Mouse (Mus musculus): ENCODE data around the gene Krt23. TPM values are rescaled to one million over a fixed set of nuclear protein-coding genes. Genes with fewer than 3 reads are reported as not detected.

The Krt23 gene
- polyA plus RNA-seq, 1 experiment from 2014 or later = 0.10 TPM

DNA sequence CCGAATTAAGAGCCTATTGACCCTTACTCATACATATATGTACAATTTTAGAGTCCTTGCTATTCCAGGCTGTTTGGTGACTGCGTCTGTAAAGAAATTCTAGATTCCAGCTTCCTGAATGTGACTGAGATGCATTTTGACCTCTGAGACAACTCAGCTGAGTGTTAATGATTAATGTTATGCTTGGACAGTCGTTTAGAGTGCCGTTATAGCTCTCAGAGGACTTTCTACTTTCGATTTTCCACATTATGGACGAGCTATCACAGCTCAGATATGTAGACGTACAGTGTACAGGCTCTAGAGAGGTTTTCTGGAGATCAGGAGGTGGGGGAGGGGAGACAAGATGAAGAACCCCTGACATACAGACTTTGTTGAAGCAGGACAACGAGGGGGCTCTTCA, 51.7 kb downstream of the Krt23 start:
- no peak overlapping the region for H3K4me3 ChIP-seq
- no peak overlapping the region for H3K4me2 ChIP-seq
- H3K9ac ChIP-seq = no peak overlapping the region
- no peak overlapping the region for H3K27ac ChIP-seq
- H3K27me3 ChIP-seq = no peaks in the 10 kb centered on the region
- WGBS = 72% methylated on average over 8 of the region's 8 CpGs
- no peaks in the 10 kb centered on the region for H3K4me1 ChIP-seq (replicated peaks)
- no peaks in the 10 kb centered on the region for H3K36me3 ChIP-seq
- ATAC-seq (ENCODE audit: low FRiP score) = no peak
- H3K9me3 ChIP-seq = no peaks in the 10 kb centered on the region

GRCm38 (mm10) chr11:99439465-99439864, 53.5 kb downstream of the Krt23 start:
- H3K9ac ChIP-seq = no peak overlapping the region
- no peaks in the 10 kb centered on the region for H3K4me1 ChIP-seq (replicated peaks)
- 80% methylated on average over 10 of the region's 10 CpGs for WGBS
- ATAC-seq (ENCODE audit: low FRiP score) = no peak
- no peak overlapping the region for H3K4me3 ChIP-seq
- H3K36me3 ChIP-seq = no peaks in the 10 kb centered on the region
- no peak overlapping the region for H3K4me2 ChIP-seq
- no peak overlapping the region for H3K27ac ChIP-seq
- H3K27me3 ChIP-seq = no peaks in the 10 kb centered on the region
- no peaks in the 10 kb centered on the region for H3K9me3 ChIP-seq

DNA sequence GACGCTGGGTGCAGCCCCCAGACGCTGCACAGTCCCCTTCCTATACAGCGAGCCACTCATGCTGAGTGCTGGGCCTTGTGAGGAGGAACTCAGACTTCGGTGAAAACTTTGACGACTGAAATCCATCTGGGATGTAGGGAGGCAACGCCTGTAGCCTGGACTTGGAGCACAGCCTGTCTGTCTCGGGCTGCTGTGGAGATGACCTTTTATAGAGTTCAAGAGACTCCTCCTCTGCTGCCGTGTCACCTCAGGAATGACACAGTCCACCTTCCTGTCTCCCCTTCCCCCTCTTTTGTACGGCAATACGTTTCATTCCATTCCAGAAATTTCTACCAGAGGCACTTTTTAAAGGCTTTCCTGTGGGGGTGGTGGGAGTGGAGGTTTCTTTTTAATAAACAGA, 55.0 kb downstream of the Krt23 start, which contains the start of gene Krt20:
TSS of gene Krt20 (minus strand) at position 179 of the 400 bp plus-strand sequence.
- H3K4me3 ChIP-seq = no peak within 1 kb of the TSS
- no peaks in the 10 kb centered on the region for H3K36me3 ChIP-seq
- H3K27ac ChIP-seq = no peak within 1 kb of the TSS
- no peak within 1 kb of the TSS for H3K4me2 ChIP-seq
- H3K27me3 ChIP-seq = no peaks in the 10 kb centered on the region
- H3K9ac ChIP-seq = no peak within 1 kb of the TSS
- H3K4me1 ChIP-seq (replicated peaks) = no peaks in the 10 kb centered on the region
- 65% methylated on average over 10 of the region's 10 CpGs for WGBS
- no peak for ATAC-seq (ENCODE audit: low FRiP score)
- no peaks in the 10 kb centered on the region for H3K9me3 ChIP-seq

DNA sequence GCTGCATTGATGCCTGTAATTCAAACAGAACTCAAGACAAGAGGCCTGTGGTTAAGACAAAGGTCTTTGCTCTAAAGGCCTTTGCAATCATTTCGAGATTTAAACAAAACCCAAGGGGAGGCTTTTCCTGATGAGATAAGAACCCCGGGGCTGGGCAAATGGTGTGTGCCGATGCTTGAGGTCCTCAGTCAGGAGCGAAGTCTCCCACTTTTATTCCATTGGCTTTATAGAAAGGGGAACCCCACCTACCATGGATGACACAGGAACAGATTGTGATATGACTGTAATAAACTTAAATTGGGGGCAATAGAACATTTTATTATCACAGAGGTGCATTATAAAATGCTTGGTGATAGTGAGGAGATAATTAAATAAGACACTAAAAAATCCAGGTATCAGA, 56.3 kb downstream of the Krt23 start:
- Histone ChIP-seq H3K9me3 (no peaks in the 10 kb centered on the region), H3K27me3 (no peaks in the 10 kb centered on the region), H3K4me3 (no peak overlapping the region), H3K4me1 (replicated peaks) (no peaks in the 10 kb centered on the region), H3K4me2 (no peak overlapping the region), H3K36me3 (no peaks in the 10 kb centered on the region), H3K9ac (no peak overlapping the region), H3K27ac (no peak overlapping the region)
- ATAC-seq (ENCODE audit: low FRiP score) = no peak
- 78% methylated on average over 4 of the region's 4 CpGs for WGBS

GRCm38 (mm10) chr11:99430670-99431069, 62.3 kb downstream of the Krt23 start:
- no peak overlapping the region for H3K4me2 ChIP-seq
- WGBS = 49% methylated on average over 12 of the region's 12 CpGs

More at GRCm38 (mm10) chr11:99430670-99431069, 62.3 kb downstream of the Krt23 start:
- H3K9ac ChIP-seq = no peak overlapping the region
- H3K27ac ChIP-seq = no peak overlapping the region; the same call in 1 of the 2 replicates
- H3K27me3 ChIP-seq = no peaks in the 10 kb centered on the region
- peaks cover 12% of the 10 kb centered on the region for H3K4me1 ChIP-seq (replicated peaks)
- no peak overlapping the region for H3K4me3 ChIP-seq
- no peaks in the 10 kb centered on the region for H3K9me3 ChIP-seq
- no peak for ATAC-seq (ENCODE audit: low FRiP score)
- no peaks in the 10 kb centered on the region for H3K36me3 ChIP-seq

Other genes starting within 250 kb of the Krt23 start
- 3.9 and 4.1 TPM in 2 replicates for gene Krt222, start 249.1 kb downstream of the Krt23 start, polyA plus RNA-seq (2015; fragmentation: Nextera tagmentation; extraction: Ambion mirVana)
- gene Krt24, start 207.9 kb downstream of the Krt23 start, polyA plus RNA-seq (2015; fragmentation: Nextera tagmentation; extraction: Ambion mirVana) = 0.09 TPM in 1 of 2 replicates, not detected in the other
- 0.19 and 0.35 TPM in 2 replicates for gene Krt25, start 170.2 kb downstream of the Krt23 start, polyA plus RNA-seq (2015; fragmentation: Nextera tagmentation; extraction: Ambion mirVana)
- 0.13 and 0.21 TPM in 2 replicates for gene Krt26, start 155.2 kb downstream of the Krt23 start, polyA plus RNA-seq (2015; fragmentation: Nextera tagmentation; extraction: Ambion mirVana)
- gene Krt27, start 142.0 kb downstream of the Krt23 start, polyA plus RNA-seq (2015; fragmentation: Nextera tagmentation; extraction: Ambion mirVana) = not detected in 2 replicates
- 0.43 and 0.47 TPM in 2 replicates for gene Krt28, start 118.2 kb downstream of the Krt23 start, polyA plus RNA-seq (2015; fragmentation: Nextera tagmentation; extraction: Ambion mirVana)
- gene Krt10, start 103.8 kb downstream of the Krt23 start, polyA plus RNA-seq (2015; fragmentation: Nextera tagmentation; extraction: Ambion mirVana) = 32.7 and 41.6 TPM in 2 replicates
- 0.13 TPM in 1 of 2 replicates, not detected in the other for gene Krt12, start 70.9 kb downstream of the Krt23 start, polyA plus RNA-seq (2015; fragmentation: Nextera tagmentation; extraction: Ambion mirVana)
- 0.17 and 0.22 TPM in 2 replicates for gene Krt20, start 55.0 kb downstream of the Krt23 start, polyA plus RNA-seq (2015; fragmentation: Nextera tagmentation; extraction: Ambion mirVana)
- not detected in 2 replicates for gene Krt39, start 28.2 kb upstream of the Krt23 start, polyA plus RNA-seq (2015; fragmentation: Nextera tagmentation; extraction: Ambion mirVana)
- not detected in 2 replicates for gene Krt40, start 50.0 kb upstream of the Krt23 start, polyA plus RNA-seq (2015; fragmentation: Nextera tagmentation; extraction: Ambion mirVana)
- gene Krtap3-3, start 57.7 kb upstream of the Krt23 start, polyA plus RNA-seq (2015; fragmentation: Nextera tagmentation; extraction: Ambion mirVana) = not detected in 2 replicates
- gene Krtap3-2, start 63.7 kb upstream of the Krt23 start, polyA plus RNA-seq (2015; fragmentation: Nextera tagmentation; extraction: Ambion mirVana) = not detected in 2 replicates
- not detected in 2 replicates for gene Gm11939, start 66.3 kb upstream of the Krt23 start, polyA plus RNA-seq (2015; fragmentation: Nextera tagmentation; extraction: Ambion mirVana)
- not detected in 2 replicates for gene Krtap3-1, start 73.5 kb upstream of the Krt23 start, polyA plus RNA-seq (2015; fragmentation: Nextera tagmentation; extraction: Ambion mirVana)
- gene Krtap1-5, start 87.9 kb upstream of the Krt23 start, polyA plus RNA-seq (2015; fragmentation: Nextera tagmentation; extraction: Ambion mirVana) = not detected in 2 replicates
- not detected in 2 replicates for gene Krtap1-4, start 90.5 kb upstream of the Krt23 start, polyA plus RNA-seq (2015; fragmentation: Nextera tagmentation; extraction: Ambion mirVana)
- not detected in 2 replicates for gene Krtap1-3, start 98.2 kb upstream of the Krt23 start, polyA plus RNA-seq (2015; fragmentation: Nextera tagmentation; extraction: Ambion mirVana)
- not detected in 2 replicates for gene Krtap9-3, start 105.0 kb upstream of the Krt23 start, polyA plus RNA-seq (2015; fragmentation: Nextera tagmentation; extraction: Ambion mirVana)
- not detected in 2 replicates for gene Gm11938, start 110.2 kb upstream of the Krt23 start, polyA plus RNA-seq (2015; fragmentation: Nextera tagmentation; extraction: Ambion mirVana)
- gene Gm11937, start 117.1 kb upstream of the Krt23 start, polyA plus RNA-seq (2015; fragmentation: Nextera tagmentation; extraction: Ambion mirVana) = not detected in 2 replicates
- gene Krtap2-4, start 121.7 kb upstream of the Krt23 start, polyA plus RNA-seq (2015; fragmentation: Nextera tagmentation; extraction: Ambion mirVana) = not detected in 2 replicates
- not detected in 2 replicates for gene Gm11562, start 127.3 kb upstream of the Krt23 start, polyA plus RNA-seq (2015; fragmentation: Nextera tagmentation; extraction: Ambion mirVana)
- not detected in 2 replicates for gene Krtap4-1, start 135.1 kb upstream of the Krt23 start, polyA plus RNA-seq (2015; fragmentation: Nextera tagmentation; extraction: Ambion mirVana)
- gene Krtap4-2, start 141.9 kb upstream of the Krt23 start, polyA plus RNA-seq (2015; fragmentation: Nextera tagmentation; extraction: Ambion mirVana) = not detected in 2 replicates
- not detected in 2 replicates for gene Krtap4-7, start 151.0 kb upstream of the Krt23 start, polyA plus RNA-seq (2015; fragmentation: Nextera tagmentation; extraction: Ambion mirVana)
- not detected in 2 replicates for gene Gm11555, start 157.1 kb upstream of the Krt23 start, polyA plus RNA-seq (2015; fragmentation: Nextera tagmentation; extraction: Ambion mirVana)
- gene Gm11563, start 165.8 kb upstream of the Krt23 start, polyA plus RNA-seq (2015; fragmentation: Nextera tagmentation; extraction: Ambion mirVana) = not detected in 2 replicates
- not detected in 2 replicates for gene Krtap4-6, start 172.8 kb upstream of the Krt23 start, polyA plus RNA-seq (2015; fragmentation: Nextera tagmentation; extraction: Ambion mirVana)
- not detected in 2 replicates for gene Gm14190, start 197.6 kb upstream of the Krt23 start, polyA plus RNA-seq (2015; fragmentation: Nextera tagmentation; extraction: Ambion mirVana)
- gene Gm14180, start 241.2 kb upstream of the Krt23 start, polyA plus RNA-seq (2015; fragmentation: Nextera tagmentation; extraction: Ambion mirVana) = not detected in 2 replicates